Mouse (Mus musculus): ENCODE data around the gene Dnal4.
A peak's percentile ranks its signal among the peaks of the same experiment; 100 is the strongest.

Gene Dnal4

DNA sequence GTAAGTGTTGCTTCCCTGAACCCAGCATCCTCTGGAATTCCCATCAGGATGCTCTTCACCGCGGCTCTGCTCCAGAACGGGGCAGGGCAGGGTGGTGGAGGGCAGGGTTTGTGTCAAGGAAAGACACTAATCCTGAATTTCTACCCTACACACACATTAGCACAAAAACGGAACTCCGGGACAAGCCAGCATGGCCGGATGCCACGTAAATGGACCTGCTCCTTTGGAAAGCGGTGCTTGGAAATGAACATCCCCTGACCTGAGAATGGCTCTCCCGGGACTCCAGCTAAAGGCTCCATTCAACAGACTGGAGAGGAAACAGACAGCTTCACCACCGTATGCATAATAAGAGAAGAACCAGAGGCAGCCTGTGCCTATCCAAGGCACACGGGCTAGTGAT, 23.1 kb upstream of the Dnal4 start:
- DNase-seq (ENCODE audit: low read depth), result no peak

GRCm38 (mm10) chr15:79798591-79798990, 20.9 kb upstream of the Dnal4 start:
- no peak for DNase-seq (ENCODE audit: low read depth)

- DNase-seq (ENCODE audit: low read depth), result no peak
Observed at GRCm38 (mm10) chr15:79797680-79798079, 20.0 kb upstream of the Dnal4 start.

DNA sequence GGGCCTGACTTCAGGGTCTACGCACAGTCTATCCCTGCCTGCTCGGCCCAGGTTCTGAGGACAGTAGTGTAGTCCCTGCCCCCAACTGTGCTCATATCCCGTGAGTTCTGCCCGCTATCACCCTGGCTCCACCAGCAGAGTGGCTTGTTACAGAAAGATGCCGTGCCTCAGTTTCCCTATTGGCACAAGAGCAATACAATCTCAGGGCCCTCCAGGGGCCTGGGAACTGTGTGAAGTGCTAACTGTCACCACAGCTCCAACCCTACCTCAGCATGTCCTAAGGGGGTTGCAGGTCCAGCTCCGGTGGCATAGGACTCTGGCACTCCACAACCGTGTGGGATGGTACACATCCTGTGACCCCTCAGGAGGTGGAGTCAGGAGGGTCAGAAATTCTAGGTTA, 19.4 kb upstream of the Dnal4 start:
- DNase-seq (ENCODE audit: low read depth), result no peak

DNA sequence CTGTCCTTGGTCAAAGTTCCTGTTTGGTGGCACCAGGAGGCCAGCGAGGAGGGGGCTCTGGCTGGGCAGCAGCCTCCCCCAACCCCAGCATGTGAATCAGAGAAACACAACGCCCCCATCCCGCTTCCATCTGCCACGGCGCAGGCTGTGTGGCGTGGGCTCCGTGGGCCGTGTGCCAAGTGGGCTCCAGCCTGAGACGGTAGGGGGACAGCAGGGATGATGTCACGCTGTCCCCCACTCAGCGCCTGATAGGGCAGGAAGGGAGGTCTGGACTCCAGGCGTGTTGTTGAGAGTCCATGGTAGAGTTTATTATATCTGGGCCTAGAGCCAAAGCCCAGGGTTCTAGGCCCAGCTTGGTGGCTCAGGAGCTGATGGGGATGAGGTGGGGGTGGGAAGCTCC, 18.6 kb upstream of the Dnal4 start:
- DNase-seq (ENCODE audit: low read depth), result no peak

DNA sequence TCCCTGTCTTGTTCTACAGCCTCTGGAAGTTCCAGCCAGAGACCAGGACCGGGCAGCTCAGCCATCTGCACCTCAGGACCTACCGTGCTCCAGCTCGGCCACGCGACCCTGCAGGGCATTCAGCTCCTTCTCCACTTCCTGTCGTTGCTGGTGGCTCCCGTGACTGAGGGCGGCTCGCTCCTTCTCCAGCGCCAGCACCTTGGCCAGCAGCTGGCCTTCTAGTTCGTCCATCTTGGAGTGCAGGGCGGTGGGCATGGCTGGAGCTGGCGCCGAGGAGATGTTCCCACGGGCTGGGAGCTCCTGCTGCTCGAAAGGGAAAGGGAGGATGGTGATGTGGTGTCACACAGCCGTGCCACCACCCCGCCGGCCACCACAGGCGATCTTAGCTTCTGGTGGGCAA, 16.5 kb upstream of the Dnal4 start:
- no peak for DNase-seq (ENCODE audit: low read depth)

GRCm38 (mm10) chr15:79793076-79793475, 15.4 kb upstream of the Dnal4 start:
- DNase-seq (ENCODE audit: low read depth), result no peak

GRCm38 (mm10) chr15:79792455-79792854, 14.8 kb upstream of the Dnal4 start:
- DNase-seq (ENCODE audit: low read depth), result no peak

DNA sequence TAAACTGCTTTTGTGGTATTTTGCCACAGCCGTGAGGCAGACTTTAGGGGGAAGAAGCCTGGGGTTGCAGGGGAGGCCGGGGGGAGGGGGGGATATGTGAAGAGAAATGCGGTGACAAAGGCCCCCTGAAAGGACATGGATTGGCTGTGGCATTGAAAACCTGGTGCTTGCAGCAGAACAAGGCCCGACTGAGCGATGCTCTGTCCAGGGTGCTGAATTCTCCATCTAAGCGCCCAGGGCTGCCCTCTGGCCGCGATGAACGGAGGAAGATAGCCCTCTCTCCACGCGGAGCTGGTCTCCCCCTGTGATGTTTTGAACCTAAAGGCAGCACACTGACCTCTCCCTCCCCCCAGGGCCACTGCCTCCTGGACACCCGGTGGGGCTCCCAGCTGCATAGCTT, 13.9 kb upstream of the Dnal4 start:
- DNase-seq (ENCODE audit: low read depth), result peak; percentile 60

- DNase-seq (ENCODE audit: low read depth), result no peak
Observed at GRCm38 (mm10) chr15:79790905-79791304, 13.3 kb upstream of the Dnal4 start.

- DNase-seq (ENCODE audit: low read depth), result no peak
Observed at GRCm38 (mm10) chr15:79790111-79790510, 12.5 kb upstream of the Dnal4 start.

GRCm38 (mm10) chr15:79787815-79788214, 10.2 kb upstream of the Dnal4 start:
- DNase-seq (ENCODE audit: low read depth), result no peak

- DNase-seq (ENCODE audit: low read depth), result no peak
Observed at GRCm38 (mm10) chr15:79785056-79785455, 7.4 kb upstream of the Dnal4 start.

- no peak for DNase-seq (ENCODE audit: low read depth)
Observed at GRCm38 (mm10) chr15:79775662-79776061, 2.0 kb downstream of the Dnal4 start.

- DNase-seq (ENCODE audit: low read depth), result peak; percentile 99
Observed at GRCm38 (mm10) chr15:79774117-79775027, 3.3 kb downstream of the Dnal4 start.

DNA sequence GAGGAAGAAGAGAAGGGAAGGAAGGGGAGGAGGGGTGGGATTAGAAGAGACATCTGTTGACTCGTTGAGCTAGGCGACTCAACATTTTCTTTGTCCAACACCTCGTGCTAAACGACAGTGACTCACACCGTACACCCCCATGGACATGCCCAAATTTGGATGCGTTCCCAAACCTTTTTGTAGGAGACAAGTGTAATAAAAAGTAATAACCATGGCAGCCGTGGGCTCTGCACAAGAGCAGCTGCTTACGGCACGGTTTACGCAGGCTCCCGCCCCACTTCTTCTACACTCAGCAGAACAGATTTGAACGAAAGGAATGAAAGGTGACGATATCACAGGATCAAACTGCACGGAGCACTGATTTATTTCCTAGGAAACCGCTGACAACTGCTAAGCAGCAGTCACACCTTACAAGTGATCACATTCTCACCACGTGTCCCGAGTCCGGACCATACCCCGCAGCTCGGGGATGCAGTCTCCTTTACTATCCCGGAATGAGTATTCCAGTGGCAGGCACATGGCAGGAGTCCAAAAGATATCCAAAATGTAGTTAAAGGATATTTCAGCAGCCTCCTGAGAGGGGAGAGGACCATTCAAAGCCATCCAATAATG, 6.9 kb downstream of the Dnal4 start:
- no peak for DNase-seq (ENCODE audit: low read depth)

GRCm38 (mm10) chr15:79768302-79768701, 9.3 kb downstream of the Dnal4 start:
- no peak for DNase-seq (ENCODE audit: low read depth)

GRCm38 (mm10) chr15:79767327-79767961, 10.2 kb downstream of the Dnal4 start:
- DNase-seq (ENCODE audit: low read depth), result no peak

GRCm38 (mm10) chr15:79766586-79767071, 11.0 kb downstream of the Dnal4 start:
- DNase-seq (ENCODE audit: low read depth), result no peak

DNA sequence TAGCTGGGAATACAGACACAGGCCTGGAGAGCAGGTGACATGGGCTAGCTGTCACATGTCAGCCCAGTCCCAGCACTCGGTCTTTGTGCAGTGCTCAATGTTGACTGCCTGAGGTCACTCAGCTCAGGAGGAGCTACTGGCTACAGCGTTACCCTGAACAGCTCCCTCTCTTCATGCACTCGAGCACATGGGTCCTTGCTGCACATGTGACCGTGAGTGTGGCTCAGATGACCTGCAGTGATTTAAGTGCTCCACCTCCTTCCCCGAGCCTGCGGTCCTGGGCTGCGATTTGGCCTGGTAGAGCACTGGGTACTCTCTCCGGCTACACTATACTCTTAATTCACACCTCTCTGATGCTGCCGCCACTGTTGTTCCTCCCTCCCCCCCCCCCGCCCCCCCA, 11.5 kb downstream of the Dnal4 start:
- DNase-seq (ENCODE audit: low read depth), result no peak

DNA sequence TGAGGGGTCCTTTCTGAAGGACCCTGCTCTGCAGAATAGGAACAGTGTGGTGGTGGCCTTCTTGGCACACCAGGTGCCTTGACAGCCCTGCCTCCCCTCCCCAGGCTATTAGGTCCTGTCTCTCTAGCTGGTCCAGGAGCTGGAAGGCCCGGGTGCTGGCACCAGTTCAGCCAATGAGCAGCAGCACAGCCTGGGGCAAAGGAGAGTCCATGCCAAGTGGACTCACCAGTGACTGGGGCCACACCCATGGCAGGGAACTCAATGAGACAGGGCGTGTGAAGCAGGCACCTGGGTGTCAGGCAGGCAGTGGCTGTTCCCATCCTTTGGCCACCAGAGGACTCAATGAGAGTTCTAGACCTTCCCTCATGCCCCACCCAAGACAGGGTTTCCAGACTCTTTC, 12.3 kb downstream of the Dnal4 start:
- DNase-seq (ENCODE audit: low read depth), result no peak

- no peak for DNase-seq (ENCODE audit: low read depth)
Observed at GRCm38 (mm10) chr15:79764539-79765267, 12.9 kb downstream of the Dnal4 start.
